Mouse (Mus musculus): ENCODE data around the gene Slc29a3. TPM values are rescaled to one million over a fixed set of nuclear protein-coding genes. Genes with fewer than 3 reads are reported as not detected.
"Not testable (repeated sequence)": the region's sequence is repeated elsewhere in the genome, so short reads cannot be mapped to it uniquely, and the experiment has no call there.

Slc29a3 gene
- polyA plus RNA-seq, 1 experiment from 2014 or later, result 6.9 TPM

- H3K4me1 ChIP-seq (ENCODE audit: control insufficient read depth, insufficient read depth, low read length), result peaks cover 4% of the 10 kb centered on the region; the same call in 1 of the 2 replicates
- 88% methylated on average over 6 of the region's 6 CpGs for WGBS
- no peak overlapping the region for H3K4me2 ChIP-seq
- H3K9me3 ChIP-seq (ENCODE audit: control insufficient read depth, low read length), result no peaks in the 10 kb centered on the region
- DNase-seq (ENCODE audit: low spot score, missing footprints), result no peak
- H3K36me3 ChIP-seq (ENCODE audit: control insufficient read depth, insufficient read depth, low read length), result no peaks in the 10 kb centered on the region
- H3K9ac ChIP-seq (ENCODE audit: low read length), result 0 out of 2 replicates have a peak overlapping the region, but pooled peaks have one; percentile 17
- no peak overlapping the region for H3K27ac ChIP-seq (ENCODE audit: low read depth, low read length)
- H3K27me3 ChIP-seq (ENCODE audit: control insufficient read depth, insufficient read depth, low read length), result no peaks in the 10 kb centered on the region
- no peak overlapping the region for H3K4me3 ChIP-seq (ENCODE audit: low read depth, low read length)
- no peak for ATAC-seq (ENCODE audit: low FRiP score)
These were observed 4.9 kb downstream of the Slc29a3 start for GRCm38 (mm10) chr10:60747667-60748212.

DNA sequence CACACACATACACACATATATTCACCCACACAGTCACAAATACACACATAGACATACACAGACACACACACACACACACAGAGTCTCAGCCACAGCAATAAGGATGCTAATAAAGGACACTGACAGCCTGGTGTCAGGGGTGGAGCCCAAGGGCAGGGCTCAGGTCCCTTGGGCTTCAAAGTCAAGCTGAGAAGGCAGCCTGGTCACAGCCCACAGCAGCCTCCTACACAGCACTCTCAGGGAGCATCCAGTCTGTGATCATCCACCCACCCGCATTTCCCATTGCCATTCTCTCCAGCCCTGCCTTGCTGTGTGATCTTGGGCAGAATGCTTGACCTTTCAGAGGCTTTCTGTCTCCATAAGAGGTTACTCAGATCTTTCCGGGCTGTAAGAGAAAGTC, 6.1 kb downstream of the Slc29a3 start:
- H3K27me3 ChIP-seq (ENCODE audit: control insufficient read depth, insufficient read depth, low read length), result no peaks in the 10 kb centered on the region
- no peak overlapping the region for H3K27ac ChIP-seq (ENCODE audit: low read depth, low read length)
- H3K9me3 ChIP-seq (ENCODE audit: control insufficient read depth, low read length), result no peaks in the 10 kb centered on the region
- H3K4me2 ChIP-seq, result no peak overlapping the region
- 81% methylated on average over 2 of the region's 2 CpGs for WGBS
- no peaks in the 10 kb centered on the region for H3K36me3 ChIP-seq (ENCODE audit: control insufficient read depth, insufficient read depth, low read length)
- DNase-seq (ENCODE audit: low spot score, missing footprints), result no peak
- H3K4me3 ChIP-seq (ENCODE audit: low read depth, low read length), result no peak overlapping the region
- no peak overlapping the region for H3K9ac ChIP-seq (ENCODE audit: low read length)
- ATAC-seq (ENCODE audit: low FRiP score), result no peak
- no peaks in the 10 kb centered on the region for H3K4me1 ChIP-seq (ENCODE audit: control insufficient read depth, insufficient read depth, low read length)

DNA sequence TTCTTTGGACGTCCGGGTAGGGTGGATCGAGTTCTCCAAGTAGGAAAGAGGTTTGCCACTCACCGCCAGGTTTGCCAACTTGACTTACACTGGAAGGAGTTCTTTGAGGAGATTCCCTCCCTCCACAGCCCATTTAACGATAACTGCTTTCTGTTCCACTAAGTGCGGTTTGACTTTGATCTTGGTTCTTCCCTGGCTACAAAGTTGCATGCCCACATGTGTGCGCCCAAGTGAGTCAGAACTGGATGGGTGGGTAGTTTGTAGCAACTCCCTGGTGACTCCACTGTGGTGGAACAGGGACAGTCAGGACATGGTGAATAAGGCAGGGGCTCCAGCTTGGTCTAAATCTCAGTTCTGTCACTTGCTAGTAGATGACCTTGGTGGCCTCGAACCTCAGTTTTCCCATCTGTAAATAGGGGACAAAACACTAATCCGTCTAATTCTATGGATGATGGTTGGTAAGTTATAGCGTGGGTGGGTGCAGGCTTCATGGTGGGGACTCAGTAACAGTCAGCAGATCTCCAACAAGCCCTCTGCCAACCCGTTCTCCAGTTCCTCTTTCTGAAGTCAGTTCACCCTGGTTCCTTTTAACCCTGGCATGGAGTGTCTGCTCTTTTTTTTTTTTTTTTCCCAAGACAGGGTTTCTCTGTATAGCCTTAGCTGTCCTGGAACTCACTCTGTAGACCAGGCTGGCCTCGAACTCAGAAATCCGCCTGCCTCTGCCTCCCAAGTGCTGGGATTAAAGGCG, 7.9 kb downstream of the Slc29a3 start:
- H3K9me3 ChIP-seq (ENCODE audit: control insufficient read depth, low read length), result no peaks in the 10 kb centered on the region
- H3K27ac ChIP-seq (ENCODE audit: low read depth, low read length), result no peak overlapping the region
- no peaks in the 10 kb centered on the region for H3K4me1 ChIP-seq (ENCODE audit: control insufficient read depth, insufficient read depth, low read length)
- ATAC-seq (ENCODE audit: low FRiP score) (no peak), DNase-seq (ENCODE audit: low spot score, missing footprints) (no peak)
- WGBS, result 92% methylated on average over 13 of the region's 14 CpGs
- H3K4me2 ChIP-seq, result no peak overlapping the region
- no peaks in the 10 kb centered on the region for H3K36me3 ChIP-seq (ENCODE audit: control insufficient read depth, insufficient read depth, low read length)
- H3K9ac ChIP-seq (ENCODE audit: low read length), result no peak overlapping the region
- H3K4me3 ChIP-seq (ENCODE audit: low read depth, low read length), result no peak overlapping the region
- no peaks in the 10 kb centered on the region for H3K27me3 ChIP-seq (ENCODE audit: control insufficient read depth, insufficient read depth, low read length)

DNA sequence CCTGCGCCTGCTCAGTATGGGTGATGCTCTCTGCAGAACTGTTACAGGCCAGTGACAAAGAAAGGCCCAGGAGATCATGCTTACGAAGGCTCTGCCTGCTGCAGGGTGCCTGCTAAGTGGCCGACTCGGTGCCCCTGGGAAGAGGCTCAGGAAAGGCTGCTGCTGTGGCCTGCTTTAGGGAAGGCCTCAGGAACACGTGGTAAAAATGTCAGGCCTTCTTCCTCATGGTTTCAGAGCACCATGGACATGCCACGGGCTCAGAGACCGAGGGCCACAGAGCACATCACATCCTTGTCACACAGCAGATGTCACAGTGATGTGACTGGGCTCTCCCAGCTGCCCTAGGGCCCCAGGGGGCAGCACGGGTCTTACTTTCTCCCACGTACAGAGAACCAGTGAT, 8.9 kb downstream of the Slc29a3 start:
- ATAC-seq (ENCODE audit: low FRiP score), result no peak

GRCm38 (mm10) chr10:60742942-60743341, 9.7 kb downstream of the Slc29a3 start:
- WGBS, result 80% methylated on average over 6 of the region's 6 CpGs
- Histone ChIP-seq H3K9ac (ENCODE audit: low read length) (no peak overlapping the region), H3K27me3 (ENCODE audit: control insufficient read depth, insufficient read depth, low read length) (no peaks in the 10 kb centered on the region), H3K4me1 (ENCODE audit: control insufficient read depth, insufficient read depth, low read length) (no peaks in the 10 kb centered on the region), H3K4me3 (ENCODE audit: low read depth, low read length) (no peak overlapping the region), H3K27ac (ENCODE audit: low read depth, low read length) (no peak overlapping the region), H3K9me3 (ENCODE audit: control insufficient read depth, low read length) (no peaks in the 10 kb centered on the region), H3K36me3 (ENCODE audit: control insufficient read depth, insufficient read depth, low read length) (no peaks in the 10 kb centered on the region), H3K4me2 (no peak overlapping the region)
- no peak for ATAC-seq (ENCODE audit: low FRiP score)
- DNase-seq (ENCODE audit: low spot score, missing footprints), result no peak

More for the DNA sequence above, 8.9 kb downstream of the Slc29a3 start:
- Histone ChIP-seq H3K9ac (ENCODE audit: low read length) (no peak overlapping the region), H3K4me3 (ENCODE audit: low read depth, low read length) (no peak overlapping the region), H3K27ac (ENCODE audit: low read depth, low read length) (no peak overlapping the region), H3K27me3 (ENCODE audit: control insufficient read depth, insufficient read depth, low read length) (no peaks in the 10 kb centered on the region), H3K4me2 (no peak overlapping the region), H3K9me3 (ENCODE audit: control insufficient read depth, low read length) (no peaks in the 10 kb centered on the region), H3K4me1 (ENCODE audit: control insufficient read depth, insufficient read depth, low read length) (no peaks in the 10 kb centered on the region), H3K36me3 (ENCODE audit: control insufficient read depth, insufficient read depth, low read length) (no peaks in the 10 kb centered on the region)
- WGBS, result 68% methylated on average over 9 of the region's 9 CpGs
- DNase-seq (ENCODE audit: low spot score, missing footprints), result no peak

- H3K9me3 ChIP-seq (ENCODE audit: control insufficient read depth, low read length); DNase-seq (ENCODE audit: low spot score, missing footprints); ATAC-seq (ENCODE audit: low FRiP score); H3K4me1 ChIP-seq (ENCODE audit: control insufficient read depth, insufficient read depth, low read length); H3K36me3 ChIP-seq (ENCODE audit: control insufficient read depth, insufficient read depth, low read length); H3K27ac ChIP-seq (ENCODE audit: low read depth, low read length); H3K27me3 ChIP-seq (ENCODE audit: control insufficient read depth, insufficient read depth, low read length); H3K4me2 ChIP-seq; H3K4me3 ChIP-seq (ENCODE audit: low read depth, low read length); H3K9ac ChIP-seq (ENCODE audit: low read length): not testable (repeated sequence)
- WGBS, result 70% methylated on average over 1 of the region's 1 CpGs
These were observed 10.3 kb downstream of the Slc29a3 start for GRCm38 (mm10) chr10:60742296-60742695.

DNA sequence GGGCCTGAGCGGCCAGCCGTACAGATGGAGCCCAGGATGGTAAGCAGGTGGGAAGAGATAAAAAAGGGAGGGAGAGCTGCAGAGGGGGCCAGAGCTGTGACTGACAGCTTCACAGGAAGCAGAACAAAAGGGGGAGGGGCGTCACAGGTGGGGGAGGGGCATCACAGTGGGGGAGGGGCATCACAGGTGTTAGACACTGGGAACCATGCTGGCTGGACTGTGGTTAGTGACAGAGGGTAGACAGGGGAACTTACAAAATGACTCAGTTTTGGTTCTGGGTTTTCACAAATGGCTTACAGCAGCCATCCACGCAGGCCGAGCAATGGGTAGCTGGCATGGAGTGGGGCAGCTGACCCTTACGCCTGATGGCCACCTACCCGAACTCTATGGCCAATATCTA, 11.2 kb downstream of the Slc29a3 start:
- Histone ChIP-seq H3K36me3 (ENCODE audit: control insufficient read depth, insufficient read depth, low read length) (no peaks in the 10 kb centered on the region), H3K4me3 (ENCODE audit: low read depth, low read length) (no peak overlapping the region), H3K27ac (ENCODE audit: low read depth, low read length) (no peak overlapping the region), H3K27me3 (ENCODE audit: control insufficient read depth, insufficient read depth, low read length) (no peaks in the 10 kb centered on the region), H3K4me1 (ENCODE audit: control insufficient read depth, insufficient read depth, low read length) (no peaks in the 10 kb centered on the region), H3K9ac (ENCODE audit: low read length) (no peak overlapping the region), H3K4me2 (no peak overlapping the region), H3K9me3 (ENCODE audit: control insufficient read depth, low read length) (no peaks in the 10 kb centered on the region)
- WGBS, result 78% methylated on average over 7 of the region's 7 CpGs
- ATAC-seq (ENCODE audit: low FRiP score), result no peak
- no peak for DNase-seq (ENCODE audit: low spot score, missing footprints)

- Histone ChIP-seq H3K4me3 (ENCODE audit: low read depth, low read length) (no peak overlapping the region), H3K9ac (ENCODE audit: low read length) (no peak overlapping the region), H3K4me2 (no peak overlapping the region), H3K9me3 (ENCODE audit: control insufficient read depth, low read length) (no peaks in the 10 kb centered on the region), H3K27ac (ENCODE audit: low read depth, low read length) (no peak overlapping the region), H3K27me3 (ENCODE audit: control insufficient read depth, insufficient read depth, low read length) (no peaks in the 10 kb centered on the region), H3K36me3 (ENCODE audit: control insufficient read depth, insufficient read depth, low read length) (no peaks in the 10 kb centered on the region), H3K4me1 (ENCODE audit: control insufficient read depth, insufficient read depth, low read length) (no peaks in the 10 kb centered on the region)
- 92% methylated on average over 4 of the region's 4 CpGs for WGBS
- ATAC-seq (ENCODE audit: low FRiP score) (no peak), DNase-seq (ENCODE audit: low spot score, missing footprints) (no peak)
These were observed 12.8 kb downstream of the Slc29a3 start for GRCm38 (mm10) chr10:60739619-60740363.

Measured in midbrain, embryonic 11.5 days (tissue).